Mouse (Mus musculus) embryonic facial prominence, embryonic 14.5 days (tissue): ENCODE data around the gene Epb41l4b. TPM values are rescaled to one million over a fixed set of nuclear protein-coding genes. Genes with fewer than 3 reads are reported as not detected.
A peak's percentile ranks its signal among the peaks of the same experiment; 100 is the strongest.

Experiments used
- ATAC-seq: fragments of 200-750 bp; cut with Nextera tagmentation; 2 replicates; pipeline ENCODE4 v1.8.0; 2017; ENCODE audit warnings: low read depth, moderate number of reproducible peaks, moderate TSS enrichment
- DNase-seq: peaks from one replicate; pipeline ENCODE4 v3.0.0-alpha.2; 2015; ENCODE audit warnings: low spot score
- H3K27ac ChIP-seq: fragments of 300-500 bp; sonication (generic); replicated peaks from 2 replicates; pipeline ENCODE4 v1.5.1; 2014; ENCODE audit warnings: low read depth, mild to moderate bottlenecking, low read length, moderate library complexity
- H3K27me3 ChIP-seq: fragments of 300-500 bp; sonication (generic); replicated peaks from 2 replicates; pipeline ENCODE4 v1.6.1; 2014; ENCODE audit warnings: low read length; ENCODE audit not compliant: control insufficient read depth, insufficient read depth
- H3K36me3 ChIP-seq: fragments of 300-500 bp; sonication (generic); 2 replicates; pipeline ENCODE4 v1.6.1; 2014; ENCODE audit warnings: low read length, mixed read lengths; ENCODE audit not compliant: control insufficient read depth, insufficient read depth
- H3K4me1 ChIP-seq: fragments of 300-500 bp; sonication (generic); 2 replicates; pipeline ENCODE4 v1.6.1; 2014; ENCODE audit warnings: antibody characterized with exemption, low read length; ENCODE audit not compliant: control insufficient read depth, insufficient read depth
- H3K4me2 ChIP-seq: fragments of 300-500 bp; sonication (generic); 2 replicates; pipeline ENCODE4 v1.6.1; 2014; ENCODE audit warnings: low read depth, mild to moderate bottlenecking, low read length, moderate library complexity, mixed read lengths
- H3K4me3 ChIP-seq: fragments of 300-500 bp; sonication (generic); 2 replicates; pipeline ENCODE4 v1.5.1; 2014; ENCODE audit warnings: low read depth, mild to moderate bottlenecking, low read length
- H3K9ac ChIP-seq: fragments of 300-500 bp; sonication (generic); 2 replicates; pipeline ENCODE4 v1.6.1; 2014; ENCODE audit warnings: low read depth, mild to moderate bottlenecking, low read length, moderate library complexity, mixed read lengths
- H3K9me3 ChIP-seq: fragments of 300-500 bp; sonication (generic); 2 replicates; pipeline ENCODE4 v1.6.1; 2016; ENCODE audit warnings: low read length; ENCODE audit not compliant: control insufficient read depth
- WGBS: fragments of 180-500 bp; shearing (Covaris S2); extraction: QIAGEN DNeasy Blood & Tissue Kit; methylation state at CpG from one replicate; pipeline ENCODE4 v1.1.7; 2014; 5-methylcytosine and 5-hydroxymethylcytosine counted together
- polyA plus RNA-seq: library from polyadenylated mRNA; unstranded; fragments of >200 nt; fragmentation: Nextera tagmentation; extraction: Ambion mirVana; gene quantifications from 2 replicates; pipeline ENCODE4 v1.2.1, GENCODE M21; 2014

Gene Epb41l4b
- polyA plus RNA-seq, 1 experiment from 2014 or later, result 4.8 TPM

DNA sequence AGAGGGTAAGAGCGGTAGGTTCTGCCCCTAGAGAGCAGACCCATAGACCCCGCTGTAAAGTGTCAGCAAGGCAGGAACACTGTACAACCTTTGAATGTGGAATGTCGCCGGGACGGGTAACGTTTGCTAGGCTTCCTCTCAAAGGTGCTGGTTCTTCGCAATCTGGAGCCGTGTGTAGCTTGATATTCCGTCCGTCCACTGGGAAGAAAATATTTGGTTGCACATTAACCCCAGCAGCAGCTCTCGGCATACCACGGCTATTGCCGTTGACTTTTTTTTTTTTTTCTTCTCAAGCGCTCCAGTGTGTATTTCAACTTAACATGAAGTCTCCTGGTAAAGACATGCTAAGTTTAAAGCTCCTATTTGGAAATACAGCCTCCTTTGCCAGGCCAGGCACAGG is 70.1 kb downstream of the Epb41l4b start:
- Histone ChIP-seq H3K4me1 (peaks cover 8% of the 10 kb centered on the region; the same call in 1 of the 2 replicates), H3K36me3 (no peaks in the 10 kb centered on the region), H3K9me3 (no peaks in the 10 kb centered on the region), H3K27me3 (no peaks in the 10 kb centered on the region), H3K9ac (no peak overlapping the region), H3K4me3 (no peak overlapping the region), H3K27ac (no peak overlapping the region), H3K4me2 (no peak overlapping the region)
- ATAC-seq, result no peak
- DNase-seq, result no peak
- 89% methylated on average over 14 of the region's 14 CpGs for WGBS

- Histone ChIP-seq H3K4me2 (no peak overlapping the region), H3K27me3 (no peaks in the 10 kb centered on the region), H3K4me1 (peaks cover 8% of the 10 kb centered on the region; the same call in 1 of the 2 replicates), H3K36me3 (no peaks in the 10 kb centered on the region), H3K4me3 (no peak overlapping the region), H3K9ac (no peak overlapping the region), H3K27ac (no peak overlapping the region), H3K9me3 (no peaks in the 10 kb centered on the region)
- 64% methylated on average over 6 of the region's 6 CpGs for WGBS
- no peak for DNase-seq
- ATAC-seq, result 0 out of 2 replicates have a peak, but pooled peaks have one; percentile 8
Observed at GRCm38 (mm10) chr4:57070640-57071039, 72.6 kb downstream of the Epb41l4b start.

DNA sequence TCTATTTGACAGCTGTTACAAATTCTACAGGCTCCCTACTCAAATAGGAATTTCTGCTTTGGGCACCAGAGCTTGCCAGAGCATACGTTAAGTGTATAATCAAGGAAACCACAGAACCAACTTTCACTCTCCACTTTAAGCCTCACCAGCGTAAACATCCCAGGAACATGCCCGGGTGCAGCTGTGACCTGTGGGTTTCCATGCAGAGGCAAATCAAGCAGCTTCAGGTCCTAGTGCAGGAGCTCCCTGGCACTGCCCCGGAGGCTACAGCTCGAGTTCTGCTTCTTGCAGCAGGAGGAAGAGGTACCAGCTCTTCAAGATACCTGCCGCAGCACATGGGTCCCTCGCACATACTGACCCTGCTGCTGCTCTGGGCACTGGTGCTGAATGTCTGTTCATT is 74.8 kb downstream of the Epb41l4b start:
- peak; percentile 86 for DNase-seq
- Histone ChIP-seq H3K4me2 (no peak overlapping the region), H3K4me3 (no peak overlapping the region), H3K27me3 (no peaks in the 10 kb centered on the region), H3K36me3 (no peaks in the 10 kb centered on the region), H3K9me3 (no peaks in the 10 kb centered on the region), H3K9ac (no peak overlapping the region), H3K4me1 (peaks cover 9% of the 10 kb centered on the region; the same call in 1 of the 2 replicates), H3K27ac (peak overlapping the region; percentile 49; the same call in 1 of the 2 replicates)
- 36% methylated on average over 6 of the region's 7 CpGs for WGBS
- peak; percentile 60 for ATAC-seq

DNA sequence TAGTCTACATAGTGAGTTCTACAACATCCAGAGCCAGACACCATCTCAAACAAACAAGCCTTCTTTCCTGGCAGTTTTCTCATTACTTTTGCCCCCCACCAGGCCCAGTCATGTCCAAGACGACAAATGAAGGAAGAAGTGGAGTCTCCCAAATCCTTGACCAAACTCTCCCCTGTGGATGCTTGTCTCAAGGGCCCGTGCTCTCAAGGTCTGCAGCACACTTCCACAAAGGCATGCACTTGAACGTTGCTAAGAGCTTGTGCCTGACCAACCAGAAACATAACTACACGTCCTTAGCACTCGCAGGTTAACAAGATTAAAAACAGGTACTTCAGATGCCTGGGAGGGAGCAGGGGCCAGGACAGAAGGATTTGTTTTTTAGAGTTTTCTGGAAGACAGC is 75.4 kb downstream of the Epb41l4b start:
- 52% methylated on average over 5 of the region's 5 CpGs for WGBS
- DNase-seq (no peak), ATAC-seq (no peak)
- Histone ChIP-seq H3K36me3 (no peaks in the 10 kb centered on the region), H3K27ac (peak overlapping the region; percentile 49), H3K27me3 (no peaks in the 10 kb centered on the region), H3K4me1 (peaks cover 9% of the 10 kb centered on the region; the same call in 1 of the 2 replicates), H3K4me3 (no peak overlapping the region), H3K9ac (no peak overlapping the region), H3K4me2 (no peak overlapping the region; the same call in 1 of the 2 replicates), H3K9me3 (no peaks in the 10 kb centered on the region)

DNA sequence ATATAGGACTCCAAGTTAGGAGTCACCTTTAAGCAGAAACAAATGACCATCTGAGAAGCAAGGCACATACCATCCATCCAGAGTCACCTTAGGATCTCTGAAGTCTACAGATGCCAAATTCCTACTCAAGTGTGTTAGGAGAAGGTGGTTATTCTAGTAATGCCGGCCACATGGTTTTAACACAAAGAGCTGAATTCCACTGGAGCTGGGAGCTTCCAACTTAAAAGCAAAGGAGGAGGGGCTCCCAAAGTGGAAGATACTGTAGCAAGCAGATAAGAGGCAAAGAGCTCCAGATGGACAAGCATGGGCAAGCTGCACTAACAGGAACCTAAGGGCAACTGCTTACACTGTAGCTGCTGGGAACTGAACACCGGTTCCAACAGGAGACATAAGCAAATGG is 76.3 kb downstream of the Epb41l4b start:
- 75% methylated on average over 2 of the region's 2 CpGs for WGBS
- H3K27me3 ChIP-seq, result no peaks in the 10 kb centered on the region
- H3K4me1 ChIP-seq, result peaks cover 9% of the 10 kb centered on the region; the same call in 1 of the 2 replicates
- H3K4me2 ChIP-seq, result no peak overlapping the region
- no peak overlapping the region for H3K4me3 ChIP-seq
- ATAC-seq, result no peak
- no peak overlapping the region for H3K9ac ChIP-seq
- no peak for DNase-seq
- H3K36me3 ChIP-seq, result no peaks in the 10 kb centered on the region
- no peak overlapping the region for H3K27ac ChIP-seq
- no peaks in the 10 kb centered on the region for H3K9me3 ChIP-seq

GRCm38 (mm10) chr4:57065273-57065672 is 78.0 kb downstream of the Epb41l4b start:
- 37% methylated on average over 4 of the region's 4 CpGs for WGBS
- ATAC-seq (peak; percentile 69; the same call in 1 of the 2 replicates), DNase-seq (peak; percentile 59)
- Histone ChIP-seq H3K36me3 (no peaks in the 10 kb centered on the region), H3K9ac (no peak overlapping the region), H3K27ac (no peak overlapping the region), H3K4me2 (no peak overlapping the region), H3K27me3 (no peaks in the 10 kb centered on the region), H3K4me1 (peaks cover 9% of the 10 kb centered on the region; the same call in 1 of the 2 replicates), H3K4me3 (no peak overlapping the region), H3K9me3 (no peaks in the 10 kb centered on the region)

- Histone ChIP-seq H3K4me3 (no peak overlapping the region), H3K9me3 (no peaks in the 10 kb centered on the region), H3K4me1 (peaks cover 9% of the 10 kb centered on the region; the same call in 1 of the 2 replicates), H3K27me3 (no peaks in the 10 kb centered on the region), H3K9ac (no peak overlapping the region), H3K36me3 (no peaks in the 10 kb centered on the region), H3K4me2 (no peak overlapping the region), H3K27ac (no peak overlapping the region)
- DNase-seq, result no peak
- ATAC-seq, result no peak
- WGBS, result 24% methylated on average over 2 of the region's 2 CpGs
Observed at GRCm38 (mm10) chr4:57064830-57065229, 78.4 kb downstream of the Epb41l4b start.

DNA sequence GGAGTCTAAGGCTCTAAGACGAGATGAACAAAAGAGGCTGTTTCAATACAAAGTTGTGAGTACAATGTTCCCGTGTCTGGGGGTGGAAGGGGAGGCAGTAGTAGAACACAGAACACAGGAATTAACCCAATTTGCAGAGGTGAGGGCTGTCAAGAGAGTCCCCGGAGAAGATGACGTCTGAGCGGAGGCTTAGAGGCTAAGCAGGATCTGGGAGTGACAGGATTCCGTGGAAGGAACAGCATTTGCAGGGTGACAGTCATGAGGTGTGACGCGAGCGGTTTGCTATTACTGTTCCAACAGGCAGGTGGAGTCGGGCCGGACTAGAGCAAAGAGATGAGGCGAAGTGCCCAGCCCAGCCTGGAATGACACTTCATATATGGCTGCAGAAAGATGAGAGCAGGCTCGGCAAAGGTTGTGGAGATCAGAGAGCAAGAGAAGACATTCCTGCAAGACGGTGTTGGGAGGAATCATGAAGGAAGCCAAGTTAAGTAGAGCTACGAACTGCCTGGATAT is 82.9 kb downstream of the Epb41l4b start:
- Histone ChIP-seq H3K36me3 (no peaks in the 10 kb centered on the region), H3K4me1 (0 out of 2 replicates have a peak, but pooled peaks cover 5% of the 10 kb centered on the region), H3K9me3 (no peaks in the 10 kb centered on the region), H3K4me2 (no peak overlapping the region), H3K9ac (no peak overlapping the region), H3K27ac (no peak overlapping the region), H3K27me3 (no peaks in the 10 kb centered on the region), H3K4me3 (no peak overlapping the region)
- no peak for DNase-seq
- ATAC-seq, result no peak
- WGBS, result 79% methylated on average over 15 of the region's 15 CpGs

- ATAC-seq, result no peak
- WGBS, result 85% methylated on average over 2 of the region's 2 CpGs
Observed at GRCm38 (mm10) chr4:57058623-57059022, 84.6 kb downstream of the Epb41l4b start.

More at GRCm38 (mm10) chr4:57058623-57059022, 84.6 kb downstream of the Epb41l4b start:
- no peak overlapping the region for H3K27ac ChIP-seq
- no peak overlapping the region for H3K4me2 ChIP-seq
- DNase-seq, result no peak
- no peaks in the 10 kb centered on the region for H3K36me3 ChIP-seq
- H3K4me1 ChIP-seq, result no peaks in the 10 kb centered on the region
- H3K9ac ChIP-seq, result no peak overlapping the region
- no peaks in the 10 kb centered on the region for H3K27me3 ChIP-seq
- H3K9me3 ChIP-seq, result no peaks in the 10 kb centered on the region
- no peak overlapping the region for H3K4me3 ChIP-seq
